Mouse (Mus musculus) embryonic facial prominence, embryonic 11.5 days (tissue): ENCODE results near the gene Pou6f2. TPM values are rescaled to one million over a fixed set of nuclear protein-coding genes. Genes with fewer than 3 reads are reported as not detected.
A peak's percentile ranks its signal among the peaks of the same experiment; 100 is the strongest.

Experiments
- ATAC-seq: fragments of 200-750 bp; cut with Nextera tagmentation; replicated peaks from 2 replicates; pipeline ENCODE4 v1.8.0; 2017; ENCODE audit warnings: low read depth; ENCODE audit not compliant: insufficient number of reproducible peaks, low FRiP score, low TSS enrichment
- DNase-seq: peaks from one replicate; pipeline ENCODE4 v3.0.0-alpha.2; 2015; ENCODE audit warnings: low spot score
- H3K27ac ChIP-seq: fragments of 300-500 bp; sonication (generic); replicated peaks from 2 replicates; pipeline ENCODE4 v1.5.1; 2014; ENCODE audit warnings: mild to moderate bottlenecking, low read depth, low read length, control low read depth
- H3K27me3 ChIP-seq: fragments of 300-500 bp; sonication (generic); 2 replicates; pipeline ENCODE4 v1.6.1; 2014; ENCODE audit warnings: mild to moderate bottlenecking, low read length, moderate library complexity, mixed read lengths; ENCODE audit not compliant: control insufficient read depth, insufficient read depth
- H3K36me3 ChIP-seq: fragments of 300-500 bp; sonication (generic); replicated peaks from 2 replicates; pipeline ENCODE4 v1.6.1; 2014; ENCODE audit warnings: low read depth, mild to moderate bottlenecking, low read length, moderate library complexity, mixed read lengths; ENCODE audit not compliant: control insufficient read depth, insufficient read depth
- H3K4me1 ChIP-seq: fragments of 300-500 bp; sonication (generic); 2 replicates; pipeline ENCODE4 v1.6.1; 2014; ENCODE audit warnings: low read length, mixed read lengths; ENCODE audit not compliant: control insufficient read depth, insufficient read depth
- H3K4me2 ChIP-seq: fragments of 300-500 bp; sonication (generic); 2 replicates; pipeline ENCODE4 v1.6.1; 2014; ENCODE audit warnings: low read depth, mild to moderate bottlenecking, control low read depth, low read length, moderate library complexity
- H3K4me3 ChIP-seq: fragments of 300-500 bp; sonication (generic); 2 replicates; pipeline ENCODE4 v1.5.1; 2014; ENCODE audit warnings: low read depth, low read length, control low read depth
- H3K9ac ChIP-seq: fragments of 300-500 bp; sonication (generic); replicated peaks from 2 replicates; pipeline ENCODE4 v1.6.1; 2014; ENCODE audit warnings: mild to moderate bottlenecking, control low read depth, low read length
- H3K9me3 ChIP-seq: fragments of 300-500 bp; sonication (generic); replicated peaks from 2 replicates; pipeline ENCODE4 v1.6.1; 2016; ENCODE audit warnings: mild to moderate bottlenecking, low read length, inconsistent platforms, mixed read lengths; ENCODE audit not compliant: control insufficient read depth
- WGBS: fragments of 180-500 bp; shearing (Covaris S2); extraction: QIAGEN DNeasy Blood & Tissue Kit; methylation state at CpG from one replicate; pipeline ENCODE4 v1.1.7; 2014; 5-methylcytosine and 5-hydroxymethylcytosine counted together
- polyA plus RNA-seq: library from polyadenylated mRNA; unstranded; fragments of >200 nt; fragmentation: Nextera tagmentation; extraction: Ambion mirVana; gene quantifications from 2 replicates; pipeline ENCODE4 v1.2.1, GENCODE M21; 2014

Gene Pou6f2
- polyA plus RNA-seq, 1 experiment from 2014 or later: 1.0 TPM

- H3K4me1 ChIP-seq: peaks cover 2% of the 10 kb centered on the region; the same call in 1 of the 2 replicates
- H3K4me3 ChIP-seq: no peak overlapping the region
- DNase-seq (peak; percentile 42), ATAC-seq (no peak)
- no peak overlapping the region for H3K27ac ChIP-seq
- no peak overlapping the region for H3K4me2 ChIP-seq
- H3K36me3 ChIP-seq: no peaks in the 10 kb centered on the region
- H3K9ac ChIP-seq: no peak overlapping the region
- whole genome bisulfite sequencing: 43% methylated on average over 8 of the region's 8 CpGs
- no peaks in the 10 kb centered on the region for H3K27me3 ChIP-seq
- H3K9me3 ChIP-seq: no peaks in the 10 kb centered on the region
These were observed 192.8 kb downstream of the Pou6f2 start for GRCm38 (mm10) chr13:18204476-18205250.

GRCm38 (mm10) chr13:18174003-18174402, 223.5 kb downstream of the Pou6f2 start:
- Histone ChIP-seq H3K27ac (no peak overlapping the region), H3K9me3 (no peaks in the 10 kb centered on the region), H3K4me3 (no peak overlapping the region), H3K4me1 (no peaks in the 10 kb centered on the region), H3K36me3 (no peaks in the 10 kb centered on the region), H3K9ac (no peak overlapping the region), H3K4me2 (no peak overlapping the region), H3K27me3 (no peaks in the 10 kb centered on the region)
- DNase-seq (peak; percentile 67), ATAC-seq (no peak)
- 47% methylated on average over 3 of the region's 3 CpGs for WGBS

DNA sequence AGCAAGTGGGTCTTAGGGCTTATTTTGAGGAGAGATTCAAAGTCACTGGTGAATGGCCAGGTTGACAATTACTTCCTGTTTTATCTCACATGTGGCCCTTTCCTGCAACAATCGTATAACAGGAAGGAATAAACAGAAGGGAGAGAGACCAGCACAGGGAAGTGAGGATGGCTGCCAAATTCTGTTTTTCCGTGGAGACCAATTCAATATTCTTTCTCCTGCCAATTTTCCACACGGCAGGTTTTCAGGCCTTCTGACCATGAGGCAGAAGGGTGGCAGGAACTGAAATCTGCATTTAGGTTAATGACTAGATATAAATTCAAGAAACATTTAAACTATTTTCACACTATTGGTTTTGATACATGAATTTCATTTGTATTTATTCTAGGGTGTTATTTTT, 224.5 kb downstream of the Pou6f2 start:
- H3K9ac ChIP-seq: no peak overlapping the region
- DNase-seq (no peak), ATAC-seq (no peak)
- no peak overlapping the region for H3K4me3 ChIP-seq
- no peaks in the 10 kb centered on the region for H3K9me3 ChIP-seq
- H3K36me3 ChIP-seq: no peaks in the 10 kb centered on the region
- H3K27ac ChIP-seq: no peak overlapping the region
- H3K27me3 ChIP-seq: no peaks in the 10 kb centered on the region
- no peak overlapping the region for H3K4me2 ChIP-seq
- no peaks in the 10 kb centered on the region for H3K4me1 ChIP-seq
- WGBS: 72% methylated on average over 3 of the region's 3 CpGs

DNA sequence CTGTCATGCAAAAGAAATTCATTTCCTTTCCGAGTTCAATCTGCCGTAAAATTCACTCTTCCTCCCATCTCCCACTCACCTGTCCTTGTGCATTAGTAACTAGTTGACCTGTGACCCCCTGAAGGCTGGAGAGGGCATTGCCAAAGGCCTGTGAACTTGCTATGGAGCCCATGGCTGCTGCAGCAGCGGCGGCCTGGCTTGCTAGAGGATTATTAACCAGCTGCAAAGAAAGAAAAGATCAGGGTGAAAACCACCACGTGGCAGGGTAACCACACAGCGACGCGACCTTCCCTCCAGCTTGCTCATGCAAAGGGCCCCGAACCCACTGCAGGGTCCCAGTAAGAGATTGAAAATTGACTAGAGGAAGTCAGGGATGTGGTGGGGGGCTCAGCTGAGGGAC, 225.2 kb downstream of the Pou6f2 start:
- 39% methylated on average over 9 of the region's 9 CpGs for WGBS
- no peak overlapping the region for H3K9ac ChIP-seq
- no peak overlapping the region for H3K4me2 ChIP-seq
- H3K4me1 ChIP-seq: no peaks in the 10 kb centered on the region
- ATAC-seq (no peak), DNase-seq (no peak)
- H3K27ac ChIP-seq: no peak overlapping the region
- H3K27me3 ChIP-seq: no peaks in the 10 kb centered on the region
- H3K4me3 ChIP-seq: no peak overlapping the region
- H3K36me3 ChIP-seq: no peaks in the 10 kb centered on the region
- no peaks in the 10 kb centered on the region for H3K9me3 ChIP-seq

DNA sequence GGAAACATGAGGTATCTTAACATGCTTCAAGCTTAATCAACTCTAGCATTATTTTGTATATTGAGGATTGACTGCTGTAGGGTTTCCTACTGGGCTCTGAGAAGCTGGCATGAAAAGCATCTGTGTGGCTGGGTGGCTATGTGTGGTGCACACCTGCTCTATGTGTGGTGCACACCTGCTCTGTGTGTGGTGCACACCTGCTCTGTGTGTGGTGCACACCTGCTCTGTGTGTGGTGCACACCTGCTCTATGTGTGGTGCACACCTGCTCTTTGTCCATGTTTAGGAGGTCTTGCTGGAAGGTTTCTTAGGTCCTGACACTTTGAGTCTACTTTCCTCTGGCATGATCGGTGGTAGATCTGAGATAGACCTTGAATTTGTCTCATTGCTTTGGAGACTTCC, 233.3 kb downstream of the Pou6f2 start:
- no peak for DNase-seq
- Histone ChIP-seq H3K27me3 (no peaks in the 10 kb centered on the region), H3K27ac (no peak overlapping the region), H3K9ac (no peak overlapping the region), H3K9me3 (no peaks in the 10 kb centered on the region), H3K4me1 (no peaks in the 10 kb centered on the region), H3K4me3 (no peak overlapping the region), H3K4me2 (no peak overlapping the region), H3K36me3 (no peaks in the 10 kb centered on the region)
- 88% methylated on average over 1 of the region's 1 CpGs for WGBS
- no peak for ATAC-seq

DNA sequence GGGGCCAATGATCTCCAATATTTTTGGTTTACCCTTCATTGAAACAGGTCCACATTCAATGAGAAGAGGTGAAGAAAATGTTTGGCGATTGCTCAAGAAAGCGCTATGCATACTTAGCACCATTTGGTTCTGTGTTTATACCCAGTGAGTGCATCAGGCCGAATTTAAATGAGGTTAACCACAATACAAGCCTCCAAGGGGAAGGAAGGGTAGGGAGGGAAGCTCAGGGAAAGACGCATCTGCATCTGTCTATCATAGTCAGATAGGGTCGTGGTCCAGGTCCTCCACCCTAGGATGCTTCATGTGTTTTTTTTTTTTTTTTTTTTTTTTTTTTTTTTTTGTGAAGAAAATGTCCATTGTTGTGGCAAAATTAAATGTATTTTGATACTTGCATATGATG, 236.9 kb downstream of the Pou6f2 start:
- 74% methylated on average over 5 of the region's 5 CpGs for WGBS
- Histone ChIP-seq H3K36me3 (no peaks in the 10 kb centered on the region), H3K9ac (no peak overlapping the region), H3K9me3 (no peaks in the 10 kb centered on the region), H3K27me3 (no peaks in the 10 kb centered on the region), H3K27ac (no peak overlapping the region), H3K4me3 (no peak overlapping the region), H3K4me2 (no peak overlapping the region), H3K4me1 (no peaks in the 10 kb centered on the region)
- DNase-seq (no peak), ATAC-seq (no peak)

GRCm38 (mm10) chr13:18153949-18154582, 243.4 kb downstream of the Pou6f2 start:
- H3K36me3 ChIP-seq: no peaks in the 10 kb centered on the region
- H3K9ac ChIP-seq: no peak overlapping the region
- no peaks in the 10 kb centered on the region for H3K4me1 ChIP-seq
- H3K27me3 ChIP-seq: no peaks in the 10 kb centered on the region
- no peak overlapping the region for H3K4me3 ChIP-seq
- H3K9me3 ChIP-seq: no peaks in the 10 kb centered on the region
- no peak for DNase-seq
- no peak for ATAC-seq
- 87% methylated on average over 6 of the region's 6 CpGs for WGBS
- no peak overlapping the region for H3K4me2 ChIP-seq
- H3K27ac ChIP-seq: no peak overlapping the region

- H3K9ac ChIP-seq: no peak overlapping the region
- 71% methylated on average over 2 of the region's 2 CpGs for WGBS
- DNase-seq (no peak), ATAC-seq (no peak)
- H3K36me3 ChIP-seq: no peaks in the 10 kb centered on the region
- H3K4me3 ChIP-seq: no peak overlapping the region
- no peaks in the 10 kb centered on the region for H3K4me1 ChIP-seq
- H3K9me3 ChIP-seq: no peaks in the 10 kb centered on the region
- H3K27ac ChIP-seq: no peak overlapping the region
- H3K27me3 ChIP-seq: no peaks in the 10 kb centered on the region
- H3K4me2 ChIP-seq: no peak overlapping the region
These were observed 263.8 kb downstream of the Pou6f2 start for GRCm38 (mm10) chr13:18133646-18134045.
